Mouse (Mus musculus): ENCODE measurements at regions not wholly inside any gene's neighbourhood (a gene's known extent, or its start where the extent isn't known, plus 50 kb on each side); places are given as distances from the start of the nearest gene placed in this dataset.

- no peak for DNase-seq
Observed at GRCm38 (mm10) chr10:5747681-5748080, 57.7 kb downstream of the Fbxo5 start.

GRCm38 (mm10) chr10:5735141-5735540 is 70.3 kb downstream of the Fbxo5 start:
- peak; percentile 25 to 40 for DNase-seq

- no peak for DNase-seq
Observed at GRCm38 (mm10) chr10:5699791-5700190, 60.8 kb downstream of the Vip start.

GRCm38 (mm10) chr10:5697457-5697856 is 58.4 kb downstream of the Vip start:
- no peak for DNase-seq
